Mouse (Mus musculus): ENCODE measurements around the gene Tcf7l2.

GRCm38 (mm10) chr19:55792571-55792970 is 51.0 kb downstream of the Tcf7l2 start:
- TF ChIP-seq TAL1 (IDR thresholded peaks at IDR 0.05; ENCODE audit: low read length) (no peak), GATA1 (IDR thresholded peaks at IDR 0.05; ENCODE audit: low read length) (no peak)
